Comparison of ENCODE assay signal across 8 mouse cellular contexts in the genomic region with DNA sequence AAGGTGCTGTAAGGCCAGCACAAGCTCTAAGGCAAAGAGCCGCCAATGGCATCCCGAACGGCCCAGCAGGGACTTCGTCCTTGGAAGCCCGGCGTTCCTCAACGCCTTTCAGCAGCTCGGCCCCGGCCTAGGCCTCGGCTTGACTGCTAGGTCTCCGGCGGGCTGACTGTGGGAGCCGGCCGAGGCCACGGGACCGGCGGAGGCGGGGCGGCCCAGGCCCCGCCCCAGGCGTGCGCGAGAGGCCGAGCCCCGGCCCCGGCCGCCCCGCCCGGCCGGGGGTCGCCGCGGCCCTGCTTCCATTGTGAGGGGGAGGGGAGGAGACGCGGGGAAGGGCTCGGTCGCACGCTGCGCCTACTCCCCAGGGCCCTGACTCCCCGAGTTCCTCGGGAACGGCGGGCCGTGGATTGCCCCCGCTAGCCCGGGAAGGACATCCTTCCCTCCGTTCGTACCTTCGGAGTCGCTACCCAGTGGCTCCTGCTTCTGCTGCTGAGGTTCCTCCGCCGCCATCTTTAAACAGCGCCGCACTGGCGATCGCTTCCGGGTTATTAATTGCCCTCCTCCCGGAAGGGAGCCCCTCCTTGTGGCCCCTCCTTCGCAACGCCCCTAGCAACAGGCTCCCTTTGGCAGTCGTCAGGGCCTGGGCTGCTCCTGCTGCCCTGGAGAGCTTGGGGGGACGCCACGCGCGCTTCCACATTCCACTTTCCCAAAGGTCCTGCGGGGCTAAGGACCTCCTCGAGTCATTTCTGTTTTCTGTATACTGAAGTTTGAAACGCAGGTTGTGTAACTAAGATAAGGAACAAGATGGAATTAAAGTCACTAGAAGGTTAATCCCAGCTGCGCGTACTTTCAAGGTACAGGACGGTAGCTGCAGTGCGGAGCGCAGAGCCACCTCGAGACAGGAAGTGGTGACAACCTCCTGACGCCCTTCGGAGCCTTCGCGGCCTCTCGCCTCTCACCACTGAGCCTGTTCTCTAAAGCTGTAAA. TPM values are rescaled to one million over a fixed set of nuclear protein-coding genes. Genes with fewer than 3 reads are reported as not detected.
A peak's percentile ranks its signal among the peaks of the same experiment; 100 is the strongest.
DNase-seq lines count a peak whose midpoint lies in the region; ATAC-seq and TF ChIP-seq lines count a peak whose summit lies in the region.

A gene (minus strand): TSS at position 564 of the 984 bp plus-strand sequence.

- H3K4me3 ChIP-seq in forebrain, embryonic 10.5 days: peak within 1 kb of the TSS; percentile 88
- H3K4me3 ChIP-seq in heart, embryonic 15.5 days: peak within 1 kb of the TSS; percentile 66
- H3K4me3 ChIP-seq in liver, embryonic 14.5 days (ENCODE audit: insufficient read depth in 1 of 2, low read depth in 2 of 2, low read length in 2 of 2): peak within 1 kb of the TSS; percentile 90 to 97
- peak within 1 kb of the TSS; percentile 74 for H3K4me3 ChIP-seq in neural tube, embryonic 11.5 days (ENCODE audit: low read depth, low read length)
- peak within 1 kb of the TSS; percentile 86 for H3K4me3 ChIP-seq in stomach, postnatal 0 days (ENCODE audit: low read depth, low read length)

- peak within 1 kb of the TSS; percentile 69 for H3K4me2 ChIP-seq in heart, embryonic 15.5 days
- H3K4me2 ChIP-seq in liver, embryonic 14.5 days (ENCODE audit: low read depth): peak within 1 kb of the TSS; percentile 97
- H3K4me2 ChIP-seq in neural tube, embryonic 11.5 days (ENCODE audit: low read depth): peak within 1 kb of the TSS; percentile 92
- peak within 1 kb of the TSS; percentile 81 for H3K4me2 ChIP-seq in stomach, postnatal 0 days (replicated peaks; ENCODE audit: low read depth)

- peak within 1 kb of the TSS; percentile 78 for H3K9ac ChIP-seq in heart, embryonic 15.5 days
- peak within 1 kb of the TSS; percentile 88 for H3K9ac ChIP-seq in liver, embryonic 14.5 days (replicated peaks)
- H3K9ac ChIP-seq in neural tube, embryonic 11.5 days (ENCODE audit: low read length): peak within 1 kb of the TSS; percentile 81
- H3K9ac ChIP-seq in stomach, postnatal 0 days (ENCODE audit: low read length): peak within 1 kb of the TSS; percentile 84

- no peaks in the 10 kb centered on the region for H3K27me3 ChIP-seq in forebrain, embryonic 10.5 days (ENCODE audit: poor library complexity, severe bottlenecking)
- no peaks in the 10 kb centered on the region for H3K27me3 ChIP-seq in heart, embryonic 15.5 days
- no peaks in the 10 kb centered on the region for H3K27me3 ChIP-seq in liver, embryonic 14.5 days (ENCODE audit: control insufficient read depth, insufficient read depth, low read length)
- H3K27me3 ChIP-seq in neural tube, embryonic 11.5 days (ENCODE audit: control insufficient read depth, insufficient read depth, low read length): no peaks in the 10 kb centered on the region
- H3K27me3 ChIP-seq in stomach, postnatal 0 days (ENCODE audit: control insufficient read depth, insufficient read depth, low read length): no peaks in the 10 kb centered on the region

- no peaks in the 10 kb centered on the region for H3K9me3 ChIP-seq in forebrain, embryonic 10.5 days
- no peaks in the 10 kb centered on the region for H3K9me3 ChIP-seq in heart, embryonic 15.5 days (replicated peaks)
- no peaks in the 10 kb centered on the region for H3K9me3 ChIP-seq in liver, embryonic 14.5 days (ENCODE audit: control insufficient read depth, low read length)
- no peaks in the 10 kb centered on the region for H3K9me3 ChIP-seq in neural tube, embryonic 11.5 days (ENCODE audit: control insufficient read depth, low read length)
- no peaks in the 10 kb centered on the region for H3K9me3 ChIP-seq in stomach, postnatal 0 days (ENCODE audit: control insufficient read depth, low read length)

- ATAC-seq in CD4-positive, CD25-positive, alpha-beta regulatory T cell, adult 4 months: peak; percentile 92
- ATAC-seq in heart, embryonic 15.5 days (replicated peaks; ENCODE audit: insufficient number of reproducible peaks, insufficient read depth, low FRiP score, low read depth): peak; percentile 95
- peak; percentile 98 for ATAC-seq in liver, embryonic 14.5 days (ENCODE audit: insufficient read depth)
- ATAC-seq in neural tube, embryonic 11.5 days (ENCODE audit: insufficient read depth, low FRiP score, low TSS enrichment): peak; percentile 96
- ATAC-seq in stomach, postnatal 0 days (ENCODE audit: low FRiP score, low TSS enrichment): peak; percentile 96

- peaks cover 46% of the 10 kb centered on the region for H3K36me3 ChIP-seq in forebrain, embryonic 10.5 days (replicated peaks)
- H3K36me3 ChIP-seq in heart, embryonic 15.5 days: peaks cover 25% of the 10 kb centered on the region
- peaks cover 20% of the 10 kb centered on the region for H3K36me3 ChIP-seq in liver, embryonic 14.5 days (replicated peaks; ENCODE audit: control insufficient read depth, insufficient read depth, low read depth)
- peaks cover 15% of the 10 kb centered on the region for H3K36me3 ChIP-seq in neural tube, embryonic 11.5 days (ENCODE audit: control insufficient read depth, insufficient read depth, low read length)
- H3K36me3 ChIP-seq in stomach, postnatal 0 days (ENCODE audit: control insufficient read depth, insufficient read depth, low read length): peaks cover 11% of the 10 kb centered on the region

- under 1% methylated on average over 75 of the region's 79 CpGs for WGBS in forebrain, embryonic 10.5 days
- WGBS in heart, embryonic 15.5 days: under 1% methylated on average over 75 of the region's 79 CpGs
- WGBS in liver, embryonic 14.5 days (ENCODE audit: insufficient replicate concordance): under 1% methylated on average over 69 of the region's 79 CpGs
- WGBS in neural tube, embryonic 11.5 days: under 1% methylated on average over 64 of the region's 79 CpGs
- under 1% methylated on average over 75 of the region's 79 CpGs for WGBS in stomach, postnatal 0 days

- DNase-seq in c-Kit-negative CD71-positive TER-119-positive erythroid progenitor cells, embryonic 14.5 days (ENCODE audit: low read depth, low spot score): peak; percentile 88
- peak; percentile 98 for DNase-seq in forebrain, embryonic 10.5 days (ENCODE audit: extremely low spot score, low spot score)
- DNase-seq in kidney, postnatal 25 days: peak; percentile 95 to 97
- peak; percentile 90 to 92 (median 92) for DNase-seq in liver, embryonic 14.5 days (ENCODE audit: low read depth in 3 of 3, low spot score in 3 of 3)
- DNase-seq in neural tube, embryonic 11.5 days (ENCODE audit: low spot score): peak; percentile 96
- peak; percentile 96 for DNase-seq in stomach, postnatal 0 days (ENCODE audit: low spot score)

- no peak for TF ChIP-seq EP300 in liver, embryonic 14.5 days (IDR thresholded peaks at IDR 0.05; ENCODE audit: low read depth)
- TF ChIP-seq EP300 in stomach, postnatal 0 days (optimal IDR thresholded peaks at IDR 0.05): no peak

- peak within 1 kb of the TSS; percentile 98 for H3K27ac ChIP-seq in forebrain, embryonic 10.5 days
- peak within 1 kb of the TSS; percentile 96 for H3K27ac ChIP-seq in heart, embryonic 15.5 days
- peak within 1 kb of the TSS; percentile 93 for H3K27ac ChIP-seq in liver, embryonic 14.5 days
- peak within 1 kb of the TSS; percentile 85 for H3K27ac ChIP-seq in neural tube, embryonic 11.5 days (ENCODE audit: low read depth, low read length)
- H3K27ac ChIP-seq in stomach, postnatal 0 days (replicated peaks): peak within 1 kb of the TSS; percentile 98

- peaks cover 33% of the 10 kb centered on the region for H3K4me1 ChIP-seq in forebrain, embryonic 10.5 days
- peaks cover 33% of the 10 kb centered on the region for H3K4me1 ChIP-seq in heart, embryonic 15.5 days (replicated peaks)
- peaks cover 13 to 14% of the 10 kb centered on the region in 2 experiments for H3K4me1 ChIP-seq in liver, embryonic 14.5 days (replicated peaks; ENCODE audit: control insufficient read depth in 2 of 2, insufficient read depth in 2 of 2, low read length in 1 of 2)
- peaks cover 15% of the 10 kb centered on the region for H3K4me1 ChIP-seq in neural tube, embryonic 11.5 days (ENCODE audit: control insufficient read depth, insufficient read depth, low read length)
- H3K4me1 ChIP-seq in stomach, postnatal 0 days (replicated peaks; ENCODE audit: control insufficient read depth, insufficient read depth): peaks cover 7% of the 10 kb centered on the region

- TF ChIP-seq CTCF in liver, embryonic 14.5 days (IDR thresholded peaks at IDR 0.05; ENCODE audit: low read depth): 0 out of 2 replicates have a peak, but pooled peaks have one; percentile 1
- TF ChIP-seq CTCF in stomach, postnatal 0 days (IDR thresholded peaks at IDR 0.05; ENCODE audit: low read depth): peak; percentile 15

RNA-seq across cellular contexts. Expression of the gene that starts here (rescaled TPM):
- polyA plus RNA-seq in CD4-positive, CD25-positive, alpha-beta regulatory T cell, adult 4 months (2017; shearing (Covaris generic)): 100 to 1,000 TPM; 157 to 198 TPM
- polyA plus RNA-seq in forebrain, embryonic 10.5 days (2016; fragmentation: Nextera tagmentation; extraction: Ambion mirVana): 275 and 280 TPM in 2 replicates
- polyA plus RNA-seq in heart, embryonic 15.5 days (2015; fragmentation: Nextera tagmentation; extraction: Ambion mirVana): 122 and 135 TPM in 2 replicates
- polyA plus RNA-seq in liver, embryonic 14.5 days (2012; rRNA removed): 31.5 and 34.7 TPM in 2 replicates
- 50.5 and 52.4 TPM in 2 replicates for polyA plus RNA-seq in liver, embryonic 14.5 days (2014; fragmentation: Nextera tagmentation; extraction: Ambion mirVana)
- 248 and 255 TPM in 2 replicates for polyA plus RNA-seq in neural tube, embryonic 11.5 days (2014; fragmentation: Nextera tagmentation; extraction: Ambion mirVana)
- polyA plus RNA-seq in stomach, postnatal 0 days (2015; fragmentation: Nextera tagmentation; extraction: Ambion mirVana): 121 and 126 TPM in 2 replicates

Comparison
In these comparisons a context has a peak if more than half of its experiments do, and no peak if none do; other contexts are left out.
1. Peak in every context shown above with its lines: DNase-seq, ATAC-seq, H3K4me3 ChIP-seq and H3K27ac ChIP-seq.